ENCODE assay signal across 8 mouse cellular contexts in genomic region chr10:57531076-57531475, GRCm38 (mm10). TPM values are rescaled to one million over a fixed set of nuclear protein-coding genes. Genes with fewer than 3 reads are reported as not detected.
DNase-seq lines count a peak whose midpoint lies in the region; ATAC-seq and TF ChIP-seq lines count a peak whose summit lies in the region.

No protein-coding gene starts in this region.

- peak overlapping the region; percentile 89 for H3K4me3 ChIP-seq in forebrain, embryonic 14.5 days (ENCODE audit: low read depth, low read length)
- peak overlapping the region; percentile 75; the same call in 1 of the 2 replicates for H3K4me3 ChIP-seq in liver, adult 2 months (ENCODE audit: insufficient read depth, low read depth, low read length)

- no peak for TF ChIP-seq POLR2A in liver, adult 2 months (IDR thresholded peaks at IDR 0.05; ENCODE audit: extremely low read depth, insufficient read depth, low read length)

- 65% methylated on average over 2 of the region's 2 CpGs for WGBS in forebrain, embryonic 14.5 days
- 13% methylated on average over 2 of the region's 2 CpGs for WGBS in liver, adult 2 months

- peak; percentile 16 to 36 for DNase-seq in left cerebral cortex, adult 9 months (ENCODE audit: low spot score in 2 of 2)
- DNase-seq in left cerebral cortex, adult 11 months (ENCODE audit: low spot score), result no peak
- DNase-seq in brain, adult 2 months (ENCODE audit: low read depth, low spot score), result peak; percentile 80
- no peak for DNase-seq in forebrain, embryonic 14.5 days (ENCODE audit: low spot score)
- no peak for DNase-seq in liver, adult 2 months (ENCODE audit: extremely low read depth, low read depth, low spot score)
- no peak for DNase-seq in embryo, embryonic 10.5 days (ENCODE audit: low spot score)
- no peak for DNase-seq in left cerebral cortex, postnatal 10 days (ENCODE audit: extremely low spot score in 1 of 2, low spot score in 2 of 2)
- no peak for DNase-seq in thymus, postnatal 14 days

- peak overlapping the region; percentile 72 for H3K4me2 ChIP-seq in forebrain, embryonic 14.5 days (ENCODE audit: low read length)

- H3K4me1 ChIP-seq in forebrain, embryonic 14.5 days (ENCODE audit: control insufficient read depth, insufficient read depth, low read length), result peaks cover 24% of the 10 kb centered on the region
- peaks cover 6% of the 10 kb centered on the region for H3K4me1 ChIP-seq in liver, adult 2 months (ENCODE audit: control insufficient read depth, insufficient read depth, low read length)

- no peaks in the 10 kb centered on the region for H3K9me3 ChIP-seq in forebrain, embryonic 14.5 days (replicated peaks; ENCODE audit: control insufficient read depth, low read length)

- no peak for TF ChIP-seq CTCF in liver, adult 2 months (IDR thresholded peaks at IDR 0.05; ENCODE audit: low read depth, low read length)

- H3K27ac ChIP-seq in forebrain, embryonic 14.5 days (ENCODE audit: low read depth, low read length), result no peak overlapping the region
- no peak overlapping the region for H3K27ac ChIP-seq in liver, adult 2 months (replicated peaks; ENCODE audit: insufficient read depth, low read depth, low read length)

- no peak for ATAC-seq in forebrain, embryonic 14.5 days

- H3K9ac ChIP-seq in forebrain, embryonic 14.5 days (ENCODE audit: low read length), result peak overlapping the region; percentile 96
- H3K9ac ChIP-seq in liver, adult 2 months (ENCODE audit: low read depth, low read length), result no peak overlapping the region

- H3K36me3 ChIP-seq in forebrain, embryonic 14.5 days (ENCODE audit: control insufficient read depth, insufficient read depth, low read length), result peaks cover 13% of the 10 kb centered on the region
- H3K36me3 ChIP-seq in liver, adult 2 months (ENCODE audit: control insufficient read depth, insufficient read depth, low read length), result peaks cover 11% of the 10 kb centered on the region

- H3K79me2 ChIP-seq in liver, adult 2 months (ENCODE audit: control insufficient read depth, insufficient read depth, low read length), result peaks cover 5% of the 10 kb centered on the region; the same call in 1 of the 2 replicates

- no peaks in the 10 kb centered on the region for H3K27me3 ChIP-seq in forebrain, embryonic 14.5 days (replicated peaks; ENCODE audit: control insufficient read depth, insufficient read depth, low read length)
- no peaks in the 10 kb centered on the region for H3K27me3 ChIP-seq in liver, adult 2 months (ENCODE audit: control insufficient read depth, insufficient read depth, low read length)

- intact Hi-C loops in left cerebral cortex, postnatal 10 days (cut with DNase I), result loop anchor here (5.0 to 10.0 kb wide), 2 partner anchors 44 to 214 kb away; partner anchors contain the start of gene Hsf2

RNA-seq across cellular contexts. Expression of gene Serinc1, which starts 1.3 kb away (rescaled TPM):
- polyA plus RNA-seq in forebrain, embryonic 14.5 days (2014; fragmentation: Nextera tagmentation; extraction: Ambion mirVana), result 367 and 449 TPM in 2 replicates
- 200 and 215 TPM in 2 replicates for total RNA-seq in liver, adult 2 months (2014; rRNA removed)
- polyA plus RNA-seq in liver, adult 2 months (2012; rRNA removed), result 52.4 and 53.1 TPM in 2 replicates
- 100 to 1,000 TPM; 926 to 943 TPM for total RNA-seq in left cerebral cortex, postnatal 10 days (2021)

RNA-seq across cellular contexts. Expression of gene Hsf2, which starts 44.9 kb away (rescaled TPM):
- 56.0 and 63.5 TPM in 2 replicates for polyA plus RNA-seq in forebrain, embryonic 14.5 days (2014; fragmentation: Nextera tagmentation; extraction: Ambion mirVana)
- 30.5 and 33.0 TPM in 2 replicates for total RNA-seq in liver, adult 2 months (2014; rRNA removed)
- 6.3 and 6.7 TPM in 2 replicates for polyA plus RNA-seq in liver, adult 2 months (2012; rRNA removed)
- total RNA-seq in left cerebral cortex, postnatal 10 days (2021), result 10 to 100 TPM; 35.4 to 36.2 TPM

Comparison
In these comparisons a context has a peak if more than half of its experiments do, and no peak if none do; other contexts are left out.
1. DNase-seq: peak in left cerebral cortex, adult 9 months (2 of 2) and brain, adult 2 months (single experiment); none in left cerebral cortex, adult 11 months (single experiment), forebrain, embryonic 14.5 days (single experiment), liver, adult 2 months (single experiment), embryo, embryonic 10.5 days (single experiment), left cerebral cortex, postnatal 10 days (0 of 2) and thymus, postnatal 14 days (single experiment).